Mouse (Mus musculus): ENCODE results near the gene Cacna1c.

DNA sequence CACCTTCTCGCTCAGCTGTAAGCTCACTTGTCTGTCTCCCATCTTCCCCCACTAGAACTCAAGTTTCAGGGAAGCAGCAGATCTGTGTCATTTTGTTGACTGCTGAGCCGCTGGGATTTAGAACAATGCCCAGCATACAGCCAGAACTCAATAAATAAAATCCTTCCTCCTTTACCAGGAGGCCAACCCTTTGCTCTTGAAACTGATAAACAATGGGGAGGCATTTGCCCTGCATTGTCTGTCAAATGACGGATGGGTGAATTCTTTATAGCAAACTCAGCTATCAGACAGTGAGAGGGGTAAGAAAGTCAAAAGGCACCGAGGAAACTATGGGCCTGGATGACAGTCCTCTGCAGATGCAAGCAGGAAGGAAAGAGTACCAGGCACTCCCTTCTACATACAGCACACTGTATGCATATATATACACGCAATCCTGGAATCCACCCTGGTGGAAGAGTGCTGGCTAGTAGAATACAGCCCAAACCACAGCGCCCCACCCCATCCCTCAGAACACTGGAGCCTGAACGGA is 187.5 kb downstream of the Cacna1c start:
- TF ChIP-seq CTCF (IDR thresholded peaks at IDR 0.05; ENCODE audit: borderline replicate concordance, extremely low read depth, insufficient read depth, insufficient read length) = no peak
- TF ChIP-seq POLR2A (IDR thresholded peaks at IDR 0.05; ENCODE audit: borderline replicate concordance, extremely low read depth, insufficient read depth, insufficient read length, poor library complexity, severe bottlenecking) = no peak
